Mouse (Mus musculus) liver, adult 2 months (tissue): ENCODE data around the gene Glis2.

Experiments used
- CTCF ChIP-seq: fragments of 200-500 bp; IDR thresholded peaks from 2 replicates; pipeline ENCODE4 v1.5.1; 2011; ENCODE audit warnings: low read depth, low read length, control low read depth
- POLR2A ChIP-seq: fragments of 200-500 bp; IDR thresholded peaks from 2 replicates; pipeline ENCODE4 v1.6.1; 2011; ENCODE audit warnings: low read length, control low read depth; ENCODE audit not compliant: insufficient read depth; ENCODE audit errors: extremely low read depth

- TF ChIP-seq CTCF (no peak), POLR2A (no peak)
Measured at GRCm38 (mm10) chr16:4651081-4651480, 56.6 kb downstream of the Glis2 start.
